Mouse (Mus musculus): Measurements from ENCODE around the gene Gnpat.
"Not testable (repeated sequence)": the region's sequence is repeated elsewhere in the genome, so short reads cannot be mapped to it uniquely, and the experiment has no call there.

DNA sequence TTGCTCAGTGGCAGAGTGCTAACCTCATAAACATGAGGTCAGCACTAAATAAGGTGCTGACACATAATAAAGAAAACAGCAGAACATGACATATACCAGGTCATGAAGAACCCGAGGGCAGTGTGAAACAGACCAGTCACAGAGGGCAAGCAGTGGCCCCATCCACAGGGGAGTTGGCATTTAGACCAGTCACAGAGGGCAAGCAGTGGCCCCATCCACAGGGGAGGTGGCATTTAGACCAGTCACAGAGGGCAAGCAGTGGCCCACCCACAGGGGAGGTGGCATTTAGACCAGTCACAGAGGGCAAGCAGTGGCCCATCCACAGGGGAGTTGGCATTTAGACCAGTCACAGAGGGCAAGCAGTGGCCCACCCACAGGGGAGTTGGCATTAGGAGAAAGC lies 19.9 kb upstream of the Gnpat start:
- TF ChIP-seq CTCF (IDR thresholded peaks at IDR 0.05; ENCODE audit: borderline replicate concordance, insufficient read depth, low read depth, low read length); POLR2A (IDR thresholded peaks at IDR 0.05; ENCODE audit: borderline replicate concordance, insufficient read depth, low read length): not testable (repeated sequence)
